Mouse (Mus musculus): ENCODE measurements around the gene Herc3. TPM values are rescaled to one million over a fixed set of nuclear protein-coding genes. Genes with fewer than 3 reads are reported as not detected.

The Herc3 gene
- polyA plus RNA-seq, 1 experiment, result 2.8 TPM

GRCm38 (mm10) chr6:58965071-58965831 lies 134.0 kb downstream of the Herc3 start:
- Histone ChIP-seq H3K27ac (ENCODE audit: control insufficient read depth, insufficient read depth, low read depth, low read length) (no peak overlapping the region), H3K4me3 (ENCODE audit: control insufficient read depth, low read depth, low read length) (no peak overlapping the region)

DNA sequence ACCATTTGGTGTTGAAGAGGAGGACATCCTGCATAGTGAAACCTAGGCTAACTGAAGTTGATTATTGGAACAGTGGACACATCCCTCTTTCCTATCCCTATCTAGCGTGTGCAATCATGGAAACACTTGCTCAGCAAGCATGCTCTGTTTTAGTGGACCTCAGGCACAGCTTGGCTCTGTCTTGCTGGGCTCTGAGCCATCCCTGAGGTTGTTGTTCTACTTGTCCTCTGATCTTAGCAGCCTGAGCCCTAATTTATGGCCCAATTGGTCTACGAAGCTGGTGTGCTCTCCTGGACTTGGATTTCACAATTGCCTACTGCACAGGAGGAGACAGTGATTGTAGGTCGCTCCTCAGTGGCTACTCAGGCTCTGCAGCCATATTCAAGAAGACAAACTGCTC lies 137.0 kb downstream of the Herc3 start:
- H3K27me3 ChIP-seq (ENCODE audit: control insufficient read depth, insufficient read depth, low read length), result no peaks in the 10 kb centered on the region
- TF ChIP-seq CTCF (IDR thresholded peaks at IDR 0.05; ENCODE audit: control insufficient read depth, insufficient read depth, insufficient replicate concordance, low read depth, low read length) (no peak), POLR2A (IDR thresholded peaks at IDR 0.05; ENCODE audit: control insufficient read depth, low read depth, low read length) (no peak)
- H3K36me3 ChIP-seq (ENCODE audit: control insufficient read depth, insufficient read depth, low read length), result no peaks in the 10 kb centered on the region
- no peaks in the 10 kb centered on the region for H3K4me1 ChIP-seq (ENCODE audit: control insufficient read depth, insufficient read depth, low read length)
- H3K27ac ChIP-seq (ENCODE audit: control insufficient read depth, insufficient read depth, low read depth, low read length), result no peak overlapping the region
- H3K4me3 ChIP-seq (ENCODE audit: control insufficient read depth, low read depth, low read length), result no peak overlapping the region

More at GRCm38 (mm10) chr6:58965071-58965831, 134.0 kb downstream of the Herc3 start:
- no peaks in the 10 kb centered on the region for H3K4me1 ChIP-seq (ENCODE audit: control insufficient read depth, insufficient read depth, low read length)
- H3K36me3 ChIP-seq (ENCODE audit: control insufficient read depth, insufficient read depth, low read length), result no peaks in the 10 kb centered on the region
- no peaks in the 10 kb centered on the region for H3K27me3 ChIP-seq (ENCODE audit: control insufficient read depth, insufficient read depth, low read length)
- TF ChIP-seq CTCF (IDR thresholded peaks at IDR 0.05; ENCODE audit: control insufficient read depth, insufficient read depth, insufficient replicate concordance, low read depth, low read length) (no peak), POLR2A (IDR thresholded peaks at IDR 0.05; ENCODE audit: control insufficient read depth, low read depth, low read length) (no peak)

Other genes starting within 250 kb of the Herc3 start
- 17.1 and 20.5 TPM in 2 replicates for gene Abcg2, start 246.9 kb upstream of the Herc3 start, polyA plus RNA-seq (2012; rRNA removed)
- 0.08 and 0.28 TPM in 2 replicates for gene Nap1l5, start 75.6 kb downstream of the Herc3 start, polyA plus RNA-seq (2012; rRNA removed)
- 0.26 and 0.30 TPM in 2 replicates for gene Fam13a, start 193.1 kb downstream of the Herc3 start, polyA plus RNA-seq (2012; rRNA removed)